Mouse (Mus musculus) small intestine, adult 2 months (tissue): ENCODE measurements around the gene Szt2.

Experiments
- CTCF ChIP-seq: fragments of 200-500 bp; IDR thresholded peaks from 2 replicates; pipeline ENCODE4 v1.5.1; 2012; ENCODE audit warnings: low read depth, mild to moderate bottlenecking, control low read depth, inconsistent platforms, low read length, moderate library complexity, mixed read lengths; ENCODE audit not compliant: insufficient replicate concordance, insufficient read length; ENCODE audit errors: extremely low read depth
- POLR2A ChIP-seq: fragments of 200-500 bp; IDR thresholded peaks from 2 replicates; pipeline ENCODE4 v1.6.1; 2012; ENCODE audit warnings: low read depth, mild to moderate bottlenecking, control low read depth, inconsistent platforms, low read length, moderate library complexity

DNA sequence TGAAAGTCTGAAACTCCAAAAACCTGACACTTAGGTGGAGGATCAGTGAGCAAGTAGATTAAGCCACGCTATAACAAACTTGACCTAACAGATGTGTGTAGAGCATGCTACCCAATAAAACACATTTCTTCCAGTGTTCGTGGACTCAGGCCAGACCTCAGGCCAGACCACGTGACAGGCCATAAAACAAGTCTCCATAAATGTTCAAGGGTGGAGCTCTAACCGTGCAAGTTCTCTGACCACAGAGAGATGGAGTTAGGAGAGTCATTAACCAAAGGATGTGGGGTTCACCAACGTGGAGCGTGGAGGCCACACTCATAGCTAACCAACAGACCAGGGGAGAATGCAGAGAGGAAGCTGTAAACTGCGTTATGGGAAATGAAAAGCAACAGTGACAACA lies 82.6 kb downstream of the Szt2 start:
- no peak for TF ChIP-seq POLR2A
- TF ChIP-seq CTCF: no peak
